Mouse (Mus musculus) ES-Bruce4 (cell line): ENCODE results near the gene Plpp1. TPM values are rescaled to one million over a fixed set of nuclear protein-coding genes. Genes with fewer than 3 reads are reported as not detected.

ENCODE experiments used
- H3K27ac ChIP-seq: 2 replicates; pipeline ENCODE4 v1.5.1; 2012; ENCODE audit warnings: low read length, inconsistent platforms; ENCODE audit not compliant: insufficient read depth
- H3K27me3 ChIP-seq: 2 replicates; pipeline ENCODE4 v1.6.1; 2012; ENCODE audit warnings: mild to moderate bottlenecking, low read length, inconsistent platforms; ENCODE audit not compliant: control insufficient read depth, poor library complexity, insufficient read depth, severe bottlenecking
- H3K36me3 ChIP-seq: 2 replicates; pipeline ENCODE4 v1.6.1; 2012; ENCODE audit warnings: inconsistent platforms, mild to moderate bottlenecking, low read length, moderate library complexity; ENCODE audit not compliant: control insufficient read depth, poor library complexity, insufficient read depth, severe bottlenecking
- H3K4me1 ChIP-seq: one replicate; pipeline ENCODE4 v1.8.1; 2011; ENCODE audit warnings: low read length; ENCODE audit not compliant: control insufficient read depth, insufficient read depth
- H3K4me3 ChIP-seq: 2 replicates; pipeline ENCODE4 v1.5.1; 2011; ENCODE audit warnings: low read depth, mild to moderate bottlenecking, low read length
- H3K9ac ChIP-seq: 2 replicates; pipeline ENCODE4 v1.6.1; 2012; ENCODE audit warnings: low read depth, mild to moderate bottlenecking, inconsistent platforms; ENCODE audit not compliant: poor library complexity, severe bottlenecking
- H3K9me3 ChIP-seq: replicated peaks from 2 replicates; pipeline ENCODE4 v1.6.1; 2012; ENCODE audit warnings: mild to moderate bottlenecking, low read length, inconsistent platforms; ENCODE audit not compliant: control insufficient read depth, poor library complexity, insufficient read depth, severe bottlenecking
- CTCF ChIP-seq: IDR thresholded peaks from one replicate; pipeline ENCODE4 v1.8.1; 2011; ENCODE audit warnings: low read depth, low read length
- EP300 ChIP-seq: IDR thresholded peaks from 2 replicates; pipeline ENCODE4 v1.6.1; 2011; ENCODE audit warnings: low read depth, low read length; ENCODE audit not compliant: insufficient read depth
- POLR2A ChIP-seq: IDR thresholded peaks from one replicate; pipeline ENCODE4 v1.8.1; 2011; ENCODE audit warnings: low read length; ENCODE audit not compliant: insufficient read depth
- polyA plus RNA-seq: library from polyadenylated mRNA; stranded (reverse); fragments of >200 nt; gene quantifications from 2 replicates; pipeline ENCODE4 v1.2.4, GENCODE M21; 2011; ENCODE audit warnings: low read depth; ENCODE audit not compliant: missing spikeins, insufficient read depth, insufficient read length

Gene Plpp1
- polyA plus RNA-seq, 1 experiment: 19.9 TPM

DNA sequence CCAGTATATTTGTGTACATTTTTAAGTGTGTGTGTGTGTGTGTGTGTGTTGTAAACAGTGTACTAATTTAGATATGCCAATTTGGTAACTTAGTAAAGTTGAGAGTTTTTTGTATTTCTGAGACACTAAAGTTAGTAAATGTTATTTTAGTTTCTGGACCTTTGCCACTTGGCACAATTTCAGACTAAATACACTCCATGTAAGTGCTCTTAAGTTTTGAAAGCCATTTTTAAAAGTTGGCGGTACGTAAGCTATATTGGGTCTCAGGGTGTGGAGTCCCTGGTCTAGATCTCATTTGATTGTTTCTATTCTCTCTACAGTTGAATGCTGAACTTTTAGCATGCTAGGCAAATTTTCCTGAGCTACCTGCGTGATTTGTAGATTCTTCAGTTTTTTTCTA is 17.5 kb downstream of the Plpp1 start:
- TF ChIP-seq EP300: no peak
- no peak for TF ChIP-seq POLR2A
- TF ChIP-seq CTCF: no peak
- H3K4me1 ChIP-seq: peaks cover 2% of the 10 kb centered on the region
- no peaks in the 10 kb centered on the region for H3K9me3 ChIP-seq
- no peak overlapping the region for H3K27ac ChIP-seq
- no peaks in the 10 kb centered on the region for H3K27me3 ChIP-seq
- H3K4me3 ChIP-seq: no peak overlapping the region
- no peak overlapping the region for H3K9ac ChIP-seq
- 0 out of 2 replicates have a peak, but pooled peaks cover 4% of the 10 kb centered on the region for H3K36me3 ChIP-seq

DNA sequence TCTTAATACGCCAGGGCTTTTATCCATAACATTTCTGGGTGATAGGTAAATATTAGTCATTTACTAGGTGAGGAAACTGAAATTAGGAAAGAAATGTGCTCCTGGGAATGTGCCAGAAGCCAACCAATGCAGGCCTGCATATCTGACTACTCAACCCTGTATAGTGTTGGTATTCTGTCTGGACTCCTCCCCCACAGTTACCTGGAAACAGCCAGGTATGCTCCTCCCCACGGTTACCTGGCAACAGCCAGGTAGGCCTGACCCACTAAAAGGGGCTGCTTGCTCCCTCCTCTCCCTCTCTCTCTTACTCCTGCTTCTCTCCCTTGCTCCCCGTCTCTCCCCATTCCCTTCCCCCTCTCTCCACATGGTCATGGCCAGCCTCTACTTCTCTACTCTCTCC is 21.8 kb downstream of the Plpp1 start:
- Histone ChIP-seq H3K36me3 (peaks cover 3% of the 10 kb centered on the region; the same call in 1 of the 2 replicates), H3K27ac (no peak overlapping the region), H3K4me3 (no peak overlapping the region), H3K4me1 (peaks cover 2% of the 10 kb centered on the region), H3K9ac (no peak overlapping the region), H3K27me3 (no peaks in the 10 kb centered on the region), H3K9me3 (no peaks in the 10 kb centered on the region)
- TF ChIP-seq POLR2A (no peak), CTCF (no peak), EP300 (no peak)

DNA sequence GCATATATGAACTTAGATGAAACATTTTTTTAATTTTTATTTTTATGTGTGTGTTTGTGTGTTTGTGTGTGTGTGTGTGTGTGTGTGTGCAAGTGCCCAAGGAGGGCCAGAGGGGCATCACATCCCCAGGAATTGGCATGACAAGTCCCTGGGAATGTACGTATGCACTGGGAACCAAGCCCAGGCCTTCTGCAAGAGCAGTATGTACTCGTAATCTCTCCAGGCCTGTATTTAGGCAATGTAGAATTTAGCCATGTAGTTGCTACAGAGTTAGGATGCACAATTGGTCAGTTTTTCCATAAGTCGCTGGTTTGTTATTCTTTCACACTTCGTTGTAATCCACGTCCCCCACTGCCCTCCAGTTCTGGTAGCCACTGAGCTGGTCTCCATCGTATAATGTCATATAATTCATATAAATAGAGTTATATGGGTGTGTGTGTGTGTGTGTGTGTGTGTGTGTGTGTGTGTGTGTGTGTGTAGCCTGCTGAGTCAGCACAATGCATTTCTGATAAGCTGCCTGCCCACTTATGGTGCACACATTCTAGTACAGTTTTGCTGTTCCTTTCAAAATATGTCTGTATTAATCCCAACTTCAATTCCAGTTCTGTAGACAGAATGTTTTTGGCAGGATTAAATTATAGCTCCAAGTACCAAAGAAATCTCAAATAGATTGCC is 22.8 kb downstream of the Plpp1 start:
- no peak overlapping the region for H3K9ac ChIP-seq
- H3K4me1 ChIP-seq: peaks cover 2% of the 10 kb centered on the region
- no peak overlapping the region for H3K27ac ChIP-seq
- no peaks in the 10 kb centered on the region for H3K9me3 ChIP-seq
- peaks cover 3% of the 10 kb centered on the region; the same call in 1 of the 2 replicates for H3K36me3 ChIP-seq
- H3K4me3 ChIP-seq: no peak overlapping the region
- H3K27me3 ChIP-seq: no peaks in the 10 kb centered on the region
- TF ChIP-seq CTCF (no peak), POLR2A (no peak), EP300 (no peak)

DNA sequence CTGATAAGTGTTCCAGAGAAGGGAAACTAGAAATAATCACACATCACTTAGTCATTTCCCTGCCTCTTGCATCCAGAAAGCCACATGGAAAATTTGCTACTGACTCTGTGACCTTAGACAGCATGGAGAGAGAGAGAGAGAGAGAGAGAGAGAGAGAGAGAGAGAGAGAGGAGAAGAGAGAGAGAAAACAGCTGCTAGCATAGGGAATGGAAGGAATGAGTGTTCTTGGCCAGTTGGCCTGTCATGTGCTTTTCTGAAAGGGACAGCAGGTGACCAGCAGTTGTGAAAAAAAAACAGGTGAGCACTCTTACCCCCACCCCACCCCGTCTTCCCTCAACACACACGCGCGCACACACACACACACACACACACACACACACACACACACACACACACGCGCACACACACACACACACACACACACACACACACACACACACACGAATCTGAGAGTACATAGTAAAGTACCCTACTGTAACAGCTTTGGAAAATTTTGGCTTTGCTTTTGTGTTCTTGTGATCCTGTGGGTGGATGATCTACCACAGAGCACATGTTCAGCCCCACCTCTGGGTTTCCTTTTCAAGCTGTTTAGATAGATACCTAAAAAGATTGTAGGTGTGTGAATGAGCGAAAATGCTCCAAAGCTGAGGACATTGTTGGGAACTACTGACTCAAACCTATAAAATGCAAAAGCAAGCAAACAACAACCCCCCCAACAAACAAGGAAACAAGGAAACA is 23.5 kb downstream of the Plpp1 start:
- TF ChIP-seq EP300: no peak
- TF ChIP-seq POLR2A: no peak
- no peak for TF ChIP-seq CTCF
- Histone ChIP-seq H3K27me3 (no peaks in the 10 kb centered on the region), H3K36me3 (peaks cover 3% of the 10 kb centered on the region; the same call in 1 of the 2 replicates), H3K4me3 (no peak overlapping the region), H3K4me1 (peaks cover 2% of the 10 kb centered on the region), H3K9me3 (no peaks in the 10 kb centered on the region), H3K27ac (no peak overlapping the region), H3K9ac (no peak overlapping the region)

DNA sequence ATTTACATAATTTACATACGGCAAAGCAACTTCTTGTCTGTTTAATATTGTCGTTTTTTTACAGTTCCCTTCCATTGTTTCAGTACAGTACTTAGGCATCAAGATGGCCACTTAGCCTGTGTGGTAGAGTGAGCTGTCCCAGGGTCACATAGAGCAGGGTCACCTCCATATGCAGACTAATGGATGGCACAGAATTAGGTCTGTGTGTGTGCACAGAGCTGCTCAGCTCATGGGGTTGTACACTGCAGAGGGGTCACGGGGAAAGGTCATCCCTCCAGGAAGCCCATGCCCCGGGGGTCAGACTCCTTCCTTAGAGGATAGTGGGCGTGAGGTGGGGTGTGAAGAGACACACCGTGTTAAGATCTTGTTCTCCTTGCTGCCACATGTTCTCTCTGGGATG is 24.9 kb downstream of the Plpp1 start:
- Histone ChIP-seq H3K27ac (no peak overlapping the region), H3K9me3 (no peaks in the 10 kb centered on the region), H3K36me3 (peaks cover 3% of the 10 kb centered on the region; the same call in 1 of the 2 replicates), H3K9ac (no peak overlapping the region), H3K4me1 (peaks cover 2% of the 10 kb centered on the region), H3K4me3 (no peak overlapping the region), H3K27me3 (no peaks in the 10 kb centered on the region)
- no peak for TF ChIP-seq POLR2A
- TF ChIP-seq CTCF: no peak
- TF ChIP-seq EP300: no peak

DNA sequence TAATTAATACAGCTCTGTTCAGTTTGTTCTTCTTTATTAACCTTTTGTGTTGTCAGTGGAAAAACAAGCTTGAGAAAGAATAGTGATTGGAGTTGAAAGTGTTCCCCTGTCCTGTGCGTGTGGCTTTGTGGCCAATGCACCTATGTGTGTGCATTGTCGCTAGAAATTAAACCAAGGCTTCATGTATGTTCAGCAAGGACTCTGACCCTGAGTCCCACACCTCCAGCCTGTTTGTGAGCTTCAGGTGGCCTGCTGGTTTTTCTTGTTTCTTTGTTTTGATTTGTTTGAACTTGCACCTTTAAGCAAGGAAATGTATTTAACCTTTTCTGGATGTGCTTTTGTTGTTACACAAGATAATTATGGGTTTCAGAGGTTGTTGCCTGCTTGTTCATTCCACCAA is 29.0 kb downstream of the Plpp1 start:
- H3K27ac ChIP-seq: no peak overlapping the region
- H3K4me3 ChIP-seq: no peak overlapping the region
- TF ChIP-seq EP300 (no peak), POLR2A (no peak), CTCF (no peak)
- no peak overlapping the region for H3K9ac ChIP-seq
- no peaks in the 10 kb centered on the region for H3K4me1 ChIP-seq
- H3K36me3 ChIP-seq: peaks cover 3% of the 10 kb centered on the region; the same call in 1 of the 2 replicates
- no peaks in the 10 kb centered on the region for H3K27me3 ChIP-seq
- H3K9me3 ChIP-seq: no peaks in the 10 kb centered on the region
